Mouse (Mus musculus) urinary bladder, adult 18-20 months (tissue): ENCODE results near the gene Ankrd60.

Source experiments
- DNase-seq, 2 experiments: peaks; one replicate each; pipeline ENCODE4 v3.0.0; 2022; ENCODE audit warnings: low spot score in 2 of 2, mixed read lengths in 2 of 2

The Ankrd60 gene

DNA sequence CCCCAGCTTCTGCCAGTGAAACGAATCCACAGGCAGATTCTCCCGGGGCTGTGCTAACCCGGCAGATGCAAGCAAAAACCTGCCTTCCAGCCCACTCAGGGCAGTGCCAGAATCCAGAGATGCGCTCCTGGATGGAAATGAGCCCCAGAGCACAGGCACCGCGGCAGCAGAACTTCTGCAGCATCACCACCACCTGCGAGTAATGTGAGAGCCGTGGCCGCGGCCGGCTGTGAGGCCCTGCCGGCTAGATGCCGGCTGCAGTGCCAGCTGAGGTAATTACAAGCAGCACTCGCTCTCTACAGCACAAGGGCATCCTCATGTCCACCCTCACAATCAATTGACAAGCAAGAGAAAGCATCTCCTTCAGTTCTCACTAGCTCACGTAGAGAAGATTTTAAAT, 6.2 kb upstream of the Ankrd60 start:
- DNase-seq = no peak

DNA sequence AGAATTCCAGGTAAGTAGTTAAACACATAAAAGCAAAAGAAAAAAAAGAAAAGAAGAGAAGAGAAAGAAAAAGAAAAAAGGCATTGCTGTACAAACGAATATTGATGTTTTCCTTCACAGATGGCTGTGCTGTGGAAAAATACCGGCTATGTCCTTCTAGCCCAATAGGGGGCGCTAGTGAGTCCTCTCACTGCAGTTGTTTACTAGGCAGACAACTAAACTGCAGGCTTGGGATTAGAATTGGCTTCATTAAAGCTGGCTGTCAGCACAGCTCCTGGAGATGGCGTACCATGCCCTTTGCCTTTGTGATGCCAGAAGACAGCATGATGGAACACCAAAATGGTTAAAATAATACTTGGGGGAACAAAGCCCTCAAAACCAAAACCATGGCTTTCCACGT, 5.3 kb upstream of the Ankrd60 start:
- DNase-seq = no peak

- DNase-seq = no peak
Observed at GRCm38 (mm10) chr2:173582903-173583302, 4.7 kb upstream of the Ankrd60 start.

GRCm38 (mm10) chr2:173581096-173581495, 2.9 kb upstream of the Ankrd60 start:
- DNase-seq = no peak

DNA sequence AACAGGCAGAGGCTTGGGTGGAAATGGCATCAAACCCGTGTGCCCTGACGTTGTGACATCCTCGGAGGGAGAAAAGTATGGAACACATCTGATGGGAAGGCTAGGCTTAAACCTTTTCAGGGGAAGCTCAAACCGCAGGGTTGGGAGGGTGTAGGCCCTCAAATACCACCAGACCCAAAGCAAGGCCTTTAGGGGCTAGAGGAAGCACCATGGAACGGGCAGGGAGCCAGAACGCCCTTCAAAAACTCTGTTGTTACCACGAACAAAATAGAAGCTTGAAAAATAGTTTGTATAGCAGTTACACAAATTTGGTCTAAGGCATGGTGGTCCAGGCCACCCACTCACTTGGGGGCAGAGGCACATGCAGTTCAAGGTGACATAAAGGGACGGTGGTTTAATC, 430 bp upstream of the Ankrd60 start:
- no peak for DNase-seq

DNA sequence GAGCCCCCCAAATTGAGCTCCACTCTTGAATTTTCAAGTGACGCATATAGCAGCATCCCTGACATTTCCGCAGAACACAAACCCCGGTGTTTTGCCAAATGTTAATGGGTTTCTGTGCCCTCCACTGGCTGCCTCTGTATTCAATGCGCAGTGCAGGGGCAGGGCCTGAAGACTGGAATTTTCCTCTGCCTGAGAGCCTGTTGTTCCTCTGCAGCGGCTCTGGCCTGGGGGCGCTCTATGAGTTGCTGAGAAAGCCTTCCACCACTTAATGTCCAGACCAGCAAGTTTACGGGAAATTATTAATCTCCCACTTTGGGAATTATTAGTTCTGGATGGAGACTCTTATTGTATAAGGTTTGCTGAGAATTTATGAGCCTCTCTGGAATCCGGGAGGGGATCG, 14.0 kb downstream of the Ankrd60 start:
- no peak for DNase-seq

DNA sequence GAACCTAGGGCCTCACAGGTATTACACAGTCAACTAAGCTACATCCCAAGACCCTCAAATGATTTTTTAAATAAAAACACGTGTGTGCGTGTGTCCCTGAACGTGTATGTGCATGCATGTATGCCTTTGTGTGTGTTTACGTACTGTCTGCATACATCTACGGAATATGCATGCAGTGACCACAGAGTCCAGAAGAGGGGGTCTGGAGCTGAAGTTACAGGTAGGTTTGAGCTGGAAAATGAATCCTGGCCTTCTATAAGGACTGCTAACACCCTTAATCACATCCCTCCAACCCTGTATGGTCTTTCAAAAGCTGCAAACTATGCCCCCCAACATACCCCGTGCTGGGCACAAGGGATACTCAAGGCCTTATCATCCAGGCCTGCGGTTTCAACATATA, 14.8 kb downstream of the Ankrd60 start:
- no peak for DNase-seq

- DNase-seq = peak in 1 of 2 experiments; percentile 57
Observed at GRCm38 (mm10) chr2:173561851-173562442, 16.2 kb downstream of the Ankrd60 start.

GRCm38 (mm10) chr2:173558754-173559396, 19.3 kb downstream of the Ankrd60 start:
- no peak for DNase-seq

GRCm38 (mm10) chr2:173553863-173554262, 24.3 kb downstream of the Ankrd60 start:
- DNase-seq = no peak

DNA sequence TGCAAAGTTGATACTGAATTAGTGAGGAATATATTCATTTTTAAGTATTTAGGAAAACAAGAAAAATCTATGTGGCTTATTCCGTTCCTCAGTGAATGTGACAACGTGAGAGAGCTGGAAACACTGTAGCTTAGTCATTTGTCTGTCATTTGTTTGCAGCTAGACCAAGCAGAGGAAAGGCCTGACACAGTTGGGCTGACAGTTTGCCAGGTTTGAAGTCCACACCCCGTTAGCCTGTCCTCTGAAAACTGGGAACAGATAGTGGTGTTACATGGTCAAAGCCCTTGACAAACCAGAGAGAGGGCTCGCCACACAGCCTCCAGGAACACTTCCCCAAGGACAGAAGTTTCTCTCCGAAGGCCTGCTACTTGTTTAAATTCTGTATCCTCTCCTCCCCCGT, 27.5 kb downstream of the Ankrd60 start:
- DNase-seq = no peak

GRCm38 (mm10) chr2:173549236-173549635, 28.9 kb downstream of the Ankrd60 start:
- DNase-seq = no peak

GRCm38 (mm10) chr2:173545992-173546703, 32.0 kb downstream of the Ankrd60 start:
- DNase-seq = peak; percentile 59 to 67

DNA sequence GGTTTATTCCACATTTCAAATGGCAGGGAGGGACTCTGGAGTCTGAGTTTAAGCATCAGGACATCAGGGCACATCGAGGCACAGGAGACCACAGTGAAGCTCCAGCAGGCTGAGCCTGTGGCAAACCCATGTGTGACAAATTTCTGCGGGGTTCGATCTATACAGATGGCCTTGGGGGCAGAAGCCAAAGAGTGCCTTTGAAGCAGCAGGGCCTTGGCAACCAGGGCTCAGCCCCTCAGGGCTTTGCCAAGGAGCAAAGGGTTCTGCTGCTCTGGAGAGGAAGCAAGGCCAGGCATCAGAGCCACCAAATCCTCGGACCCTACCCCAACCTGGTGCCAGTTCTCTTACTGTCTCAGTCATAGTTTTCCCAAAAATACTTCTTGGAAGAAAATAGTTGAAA, 35.4 kb downstream of the Ankrd60 start:
- DNase-seq = no peak

GRCm38 (mm10) chr2:173541748-173542147, 36.4 kb downstream of the Ankrd60 start:
- DNase-seq = no peak

DNA sequence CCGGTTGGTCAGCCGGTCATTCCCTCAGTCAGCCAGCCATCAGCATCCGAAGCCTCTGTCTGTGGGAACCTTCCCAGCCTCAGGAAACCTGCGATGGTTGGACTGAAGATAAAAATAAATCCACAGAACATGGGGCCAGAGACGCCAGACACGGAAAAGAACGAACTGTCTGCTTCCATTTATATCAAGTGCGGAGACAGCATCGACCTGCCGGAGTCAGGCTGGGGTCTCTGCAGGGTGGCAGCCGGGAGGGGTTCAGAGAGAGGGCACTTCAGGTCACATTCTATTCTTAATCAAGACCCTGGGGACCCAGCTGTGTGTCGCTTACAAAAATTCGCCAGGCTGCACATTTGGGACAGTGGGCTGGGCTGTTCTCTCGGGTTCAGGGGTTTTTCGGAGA, 38.4 kb downstream of the Ankrd60 start:
- DNase-seq = no peak

- no peak for DNase-seq
Observed at GRCm38 (mm10) chr2:173535886-173536285, 42.3 kb downstream of the Ankrd60 start.

- DNase-seq = no peak
Observed at GRCm38 (mm10) chr2:173535390-173535789, 42.8 kb downstream of the Ankrd60 start.

- DNase-seq = no peak
Observed at GRCm38 (mm10) chr2:173534581-173534980, 43.6 kb downstream of the Ankrd60 start.

DNA sequence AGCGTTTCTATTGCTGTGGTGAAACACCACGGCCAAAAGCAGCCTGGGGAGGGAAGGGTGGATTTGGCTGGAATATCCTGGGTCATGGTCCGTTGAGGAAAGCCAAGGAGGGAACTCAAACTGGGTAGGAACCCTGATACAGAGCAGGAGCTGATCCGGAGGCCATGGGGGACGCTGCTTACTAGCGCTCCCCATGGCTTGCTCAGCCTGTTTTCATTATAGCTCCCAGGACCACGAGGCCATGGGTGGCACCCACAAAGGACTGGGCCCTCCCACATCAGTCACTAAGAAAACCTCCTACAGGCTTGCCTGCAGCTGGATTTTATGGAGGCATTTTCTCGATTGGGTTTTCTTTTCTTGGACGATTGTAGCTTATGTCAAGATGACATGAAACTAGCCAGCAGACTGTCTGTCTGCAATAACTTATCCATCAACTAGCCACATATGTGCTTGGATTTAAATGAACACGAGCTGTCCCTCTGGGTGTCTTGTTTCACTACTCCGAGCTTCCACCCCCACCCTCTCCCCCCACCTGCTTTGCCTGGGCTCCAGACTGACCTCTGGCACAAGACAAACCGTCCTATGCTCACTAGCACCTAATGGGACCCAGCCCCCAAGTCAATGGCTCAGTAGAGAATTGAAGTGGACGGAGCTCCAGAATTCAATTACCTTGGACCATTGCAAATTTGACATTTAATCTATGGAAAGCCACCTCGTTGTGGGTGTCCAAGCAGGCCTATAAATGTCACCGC, 45.3 kb downstream of the Ankrd60 start:
- DNase-seq = no peak

DNA sequence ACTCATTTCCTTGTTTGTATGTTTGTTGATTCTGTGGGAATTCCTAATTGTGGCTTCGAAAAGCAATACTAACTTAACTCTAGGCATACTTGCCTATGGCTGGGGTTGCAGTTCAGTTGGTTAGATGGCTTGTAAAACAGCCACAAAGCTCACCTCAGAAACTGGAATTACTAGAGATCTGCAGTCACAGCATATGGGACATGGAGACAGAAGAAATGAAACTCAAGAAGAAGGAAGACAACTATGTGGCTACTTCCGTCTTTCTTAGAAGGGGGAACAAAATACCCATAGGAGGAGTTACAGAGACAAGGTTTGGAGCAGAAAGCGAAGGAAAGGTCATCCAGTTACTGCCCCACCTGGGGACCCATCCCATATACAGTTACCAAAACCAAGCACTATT, 49.7 kb downstream of the Ankrd60 start:
- DNase-seq = no peak

GRCm38 (mm10) chr2:173522376-173522775, 55.8 kb downstream of the Ankrd60 start, which contains the start of gene 1700021F07Rik:
1700021F07Rik (plus strand) TSS chr2:173522586.
- DNase-seq = no peak
